Mouse (Mus musculus) CD4-positive, CD25-positive, alpha-beta regulatory T cell, adult 2 months (primary cell): ENCODE measurements around the gene Prl8a8.

Experiments
- DNase-seq: peaks from one replicate; pipeline ENCODE4 v3.0.0-alpha.2; 2012; ENCODE audit warnings: low read depth, low spot score

Prl8a8 gene

GRCm38 (mm10) chr13:27513117-27513516 lies at the start of gene Prl8a8:
Gene Prl8a8 (minus strand): TSS chr13:27513217.
- no peak for DNase-seq

GRCm38 (mm10) chr13:27553336-27553735 lies 40.3 kb upstream of the Prl8a8 start:
- no peak for DNase-seq

- no peak for DNase-seq
These were observed 10.1 kb upstream of the Prl8a8 start for GRCm38 (mm10) chr13:27523156-27523555.

GRCm38 (mm10) chr13:27507645-27508044 lies 5.4 kb downstream of the Prl8a8 start:
- no peak for DNase-seq
